Mouse (Mus musculus) embryonic facial prominence, embryonic 10.5 days (tissue): ENCODE results near the gene Rdh11. TPM values are rescaled to one million over a fixed set of nuclear protein-coding genes. Genes with fewer than 3 reads are reported as not detected.
"Not testable (repeated sequence)": the region's sequence is repeated elsewhere in the genome, so short reads cannot be mapped to it uniquely, and the experiment has no call there.

Experiments used
- DNase-seq: peaks from one replicate; pipeline ENCODE4 v3.0.0-alpha.2; 2017; ENCODE audit warnings: low spot score
- H3K27ac ChIP-seq: fragments of 300-500 bp; sonication (generic); replicated peaks from 2 replicates; pipeline ENCODE4 v1.5.1; 2016; ENCODE audit warnings: mild to moderate bottlenecking
- H3K27me3 ChIP-seq: fragments of 300-500 bp; sonication (generic); replicated peaks from 2 replicates; pipeline ENCODE4 v1.6.1; 2016; ENCODE audit warnings: low read depth, mild to moderate bottlenecking; ENCODE audit not compliant: poor library complexity, severe bottlenecking
- H3K36me3 ChIP-seq: fragments of 300-500 bp; sonication (generic); replicated peaks from 2 replicates; pipeline ENCODE4 v1.6.1; 2016; ENCODE audit warnings: mild to moderate bottlenecking, moderate library complexity
- H3K4me1 ChIP-seq: fragments of 300-500 bp; sonication (generic); 2 replicates; pipeline ENCODE4 v1.6.1; 2016
- H3K4me3 ChIP-seq: fragments of 300-500 bp; sonication (generic); 2 replicates; pipeline ENCODE4 v1.5.1; 2016; ENCODE audit warnings: mild to moderate bottlenecking, moderate library complexity
- H3K9me3 ChIP-seq: fragments of 300-500 bp; sonication (generic); 2 replicates; pipeline ENCODE4 v1.6.1; 2016; ENCODE audit warnings: mild to moderate bottlenecking
- WGBS: fragments of 180-500 bp; shearing (Covaris S2); methylation state at CpG from one replicate; pipeline ENCODE4 v1.1.7; 2016; 5-methylcytosine and 5-hydroxymethylcytosine counted together
- polyA plus RNA-seq: library from polyadenylated mRNA; unstranded; fragments of >200 nt; fragmentation: Nextera tagmentation; extraction: Ambion mirVana; gene quantifications from 2 replicates; pipeline ENCODE4 v1.2.1, GENCODE M21; 2016

Rdh11 gene
- polyA plus RNA-seq, result 20.7 and 24.1 TPM in 2 replicates

GRCm38 (mm10) chr12:79192193-79192592 lies at the start of gene Rdh11:
Gene Rdh11, minus strand, starts transcription at chr12:79192293.
- 47% methylated on average over 6 of the region's 6 CpGs for whole genome bisulfite sequencing
- Histone ChIP-seq H3K9me3 (no peaks in the 10 kb centered on the region), H3K27ac (peak within 1 kb of the TSS; percentile 82), H3K27me3 (no peaks in the 10 kb centered on the region), H3K4me1 (peaks cover 17% of the 10 kb centered on the region), H3K4me3 (peak within 1 kb of the TSS; percentile 78), H3K36me3 (peaks cover 14% of the 10 kb centered on the region)
- no peak for DNase-seq

GRCm38 (mm10) chr12:79235485-79236080 lies 43.5 kb upstream of the Rdh11 start:
- Histone ChIP-seq H3K4me1 (peaks cover 3% of the 10 kb centered on the region; the same call in 1 of the 2 replicates), H3K27ac (no peak overlapping the region), H3K27me3 (no peaks in the 10 kb centered on the region), H3K36me3 (peaks cover 69% of the 10 kb centered on the region), H3K4me3 (no peak overlapping the region), H3K9me3 (no peaks in the 10 kb centered on the region)
- DNase-seq, result no peak
- WGBS, result 64% methylated on average over 11 of the region's 11 CpGs

GRCm38 (mm10) chr12:79217511-79217910 lies 25.4 kb upstream of the Rdh11 start:
- no peak overlapping the region for H3K4me3 ChIP-seq
- no peaks in the 10 kb centered on the region for H3K36me3 ChIP-seq
- H3K9me3 ChIP-seq, result no peaks in the 10 kb centered on the region
- no peak for DNase-seq
- H3K27me3 ChIP-seq, result no peaks in the 10 kb centered on the region
- 74% methylated on average over 5 of the region's 5 CpGs for WGBS
- H3K27ac ChIP-seq, result no peak overlapping the region
- no peaks in the 10 kb centered on the region for H3K4me1 ChIP-seq

- Histone ChIP-seq H3K9me3 (no peaks in the 10 kb centered on the region), H3K27me3 (no peaks in the 10 kb centered on the region), H3K27ac (no peak overlapping the region), H3K4me3 (no peak overlapping the region), H3K4me1 (peaks cover 9% of the 10 kb centered on the region), H3K36me3 (no peaks in the 10 kb centered on the region)
- WGBS, result 90% methylated on average over 8 of the region's 8 CpGs
- no peak for DNase-seq
Measured at GRCm38 (mm10) chr12:79211447-79211846, 19.4 kb upstream of the Rdh11 start.

GRCm38 (mm10) chr12:79208703-79209464 lies 16.8 kb upstream of the Rdh11 start, which contains the start of gene Rdh12:
Gene Rdh12, plus strand, starts transcription at chr12:79208914.
- Histone ChIP-seq H3K27ac (no peak within 1 kb of the TSS), H3K4me3 (peak within 1 kb of the TSS; percentile 61), H3K4me1 (peaks cover 9% of the 10 kb centered on the region), H3K36me3 (no peaks in the 10 kb centered on the region), H3K27me3 (no peaks in the 10 kb centered on the region), H3K9me3 (no peaks in the 10 kb centered on the region)
- WGBS, result 6% methylated on average over 13 of the region's 13 CpGs
- peak; percentile 20 for DNase-seq

GRCm38 (mm10) chr12:79201882-79202281 lies 9.8 kb upstream of the Rdh11 start:
- no peak overlapping the region for H3K27ac ChIP-seq
- no peaks in the 10 kb centered on the region for H3K36me3 ChIP-seq
- DNase-seq, result no peak
- no peaks in the 10 kb centered on the region for H3K27me3 ChIP-seq
- H3K4me3 ChIP-seq, result no peak overlapping the region
- 85% methylated on average over 3 of the region's 3 CpGs for WGBS
- no peaks in the 10 kb centered on the region for H3K4me1 ChIP-seq
- H3K9me3 ChIP-seq, result no peaks in the 10 kb centered on the region

GRCm38 (mm10) chr12:79197105-79197504 lies 5.0 kb upstream of the Rdh11 start:
- H3K27ac ChIP-seq, result no peak overlapping the region
- no peak for DNase-seq
- H3K36me3 ChIP-seq, result no peaks in the 10 kb centered on the region
- H3K4me1 ChIP-seq, result 0 out of 2 replicates have a peak, but pooled peaks cover under 1% of the 10 kb centered on the region
- no peaks in the 10 kb centered on the region for H3K27me3 ChIP-seq
- 87% methylated on average over 5 of the region's 5 CpGs for WGBS
- H3K9me3 ChIP-seq, result no peaks in the 10 kb centered on the region
- no peak overlapping the region for H3K4me3 ChIP-seq

- WGBS, result 8% methylated on average over 3 of the region's 3 CpGs
- peaks cover 2% of the 10 kb centered on the region for H3K36me3 ChIP-seq
- peak overlapping the region; percentile 31; the same call in 1 of the 2 replicates for H3K27ac ChIP-seq
- peaks cover 17% of the 10 kb centered on the region for H3K4me1 ChIP-seq
- H3K4me3 ChIP-seq, result no peak overlapping the region
- peak; percentile 76 for DNase-seq
- no peaks in the 10 kb centered on the region for H3K9me3 ChIP-seq
- no peaks in the 10 kb centered on the region for H3K27me3 ChIP-seq
Measured at GRCm38 (mm10) chr12:79193441-79193840, 1.3 kb upstream of the Rdh11 start.

GRCm38 (mm10) chr12:79191701-79192100 lies 392 bp downstream of the Rdh11 start:
- H3K27ac ChIP-seq, result peak overlapping the region; percentile 82
- H3K4me3 ChIP-seq, result peak overlapping the region; percentile 78
- 4% methylated on average over 14 of the region's 14 CpGs for WGBS
- no peaks in the 10 kb centered on the region for H3K9me3 ChIP-seq
- H3K27me3 ChIP-seq, result no peaks in the 10 kb centered on the region
- peaks cover 17% of the 10 kb centered on the region for H3K4me1 ChIP-seq
- peaks cover 19% of the 10 kb centered on the region for H3K36me3 ChIP-seq
- DNase-seq, result peak; percentile 85

GRCm38 (mm10) chr12:79190931-79191673 lies 991 bp downstream of the Rdh11 start:
- under 1% methylated on average over 18 of the region's 18 CpGs for WGBS
- peak overlapping the region; percentile 82 for H3K27ac ChIP-seq
- H3K4me3 ChIP-seq, result peak overlapping the region; percentile 78
- no peaks in the 10 kb centered on the region for H3K9me3 ChIP-seq
- H3K27me3 ChIP-seq, result no peaks in the 10 kb centered on the region
- DNase-seq, result peak; percentile 79
- H3K4me1 ChIP-seq, result peaks cover 17% of the 10 kb centered on the region
- peaks cover 25% of the 10 kb centered on the region for H3K36me3 ChIP-seq

GRCm38 (mm10) chr12:79185160-79185559 lies 6.9 kb downstream of the Rdh11 start:
- DNase-seq, H3K4me1 ChIP-seq, H3K27me3 ChIP-seq, H3K4me3 ChIP-seq, H3K27ac ChIP-seq, H3K9me3 ChIP-seq: not testable (repeated sequence)
- peaks cover 84% of the 10 kb centered on the region for H3K36me3 ChIP-seq
- 87% methylated on average over 5 of the region's 6 CpGs for WGBS

GRCm38 (mm10) chr12:79175998-79176397 lies 16.1 kb downstream of the Rdh11 start:
- DNase-seq, result no peak
- Histone ChIP-seq H3K4me1 (peaks cover 6% of the 10 kb centered on the region), H3K4me3 (no peak overlapping the region), H3K27me3 (no peaks in the 10 kb centered on the region), H3K36me3 (peaks cover 53% of the 10 kb centered on the region), H3K27ac (no peak overlapping the region), H3K9me3 (no peaks in the 10 kb centered on the region)
- WGBS, result 93% methylated on average over 5 of the region's 5 CpGs
